Mouse (Mus musculus): ENCODE data around the gene Zc3h6.

Gene Zc3h6

DNA sequence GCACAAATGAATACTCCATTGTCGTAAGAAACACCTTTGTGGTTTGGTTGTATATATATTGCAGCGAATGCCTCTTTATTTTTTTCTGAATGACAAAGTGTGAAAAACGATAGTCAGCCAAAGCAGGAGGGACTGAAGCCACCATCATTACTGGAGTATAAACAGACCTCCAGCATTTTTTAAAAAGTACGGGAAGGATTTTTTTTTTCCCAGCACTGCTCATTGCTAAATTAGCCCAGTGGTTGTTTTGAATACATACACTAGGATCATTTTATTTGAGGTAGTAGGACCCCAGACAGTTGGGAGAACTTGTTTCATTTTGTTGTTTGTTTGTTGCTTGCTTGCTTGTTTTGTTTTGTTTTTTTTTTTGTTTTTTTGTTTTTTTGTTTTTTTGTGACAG is 8.4 kb downstream of the Zc3h6 start:
- no peak for TF ChIP-seq GATA4 (IDR thresholded peaks at IDR 0.05; ENCODE audit: insufficient replicate concordance, low read length)

DNA sequence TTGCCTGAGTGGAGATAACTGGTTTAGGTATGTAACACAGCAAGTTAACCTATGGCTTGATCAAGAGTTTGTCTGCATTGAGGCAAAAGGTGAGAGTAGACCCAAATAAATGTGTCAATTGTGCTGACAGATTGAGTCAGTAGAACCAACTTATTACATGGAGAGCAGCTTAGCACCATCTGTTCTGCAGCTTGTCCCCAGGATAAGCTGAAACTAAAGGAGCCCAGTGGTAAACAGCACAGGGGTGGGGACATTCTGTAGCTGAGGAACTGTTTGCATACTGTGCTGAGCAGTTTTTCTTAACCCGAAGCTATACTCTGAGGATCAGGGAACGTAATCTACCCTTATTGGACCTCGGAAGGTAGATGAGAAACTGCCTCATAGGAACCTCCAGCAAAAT is 17.5 kb downstream of the Zc3h6 start:
- TF ChIP-seq GATA4 (IDR thresholded peaks at IDR 0.05; ENCODE audit: insufficient replicate concordance, low read length), result no peak

DNA sequence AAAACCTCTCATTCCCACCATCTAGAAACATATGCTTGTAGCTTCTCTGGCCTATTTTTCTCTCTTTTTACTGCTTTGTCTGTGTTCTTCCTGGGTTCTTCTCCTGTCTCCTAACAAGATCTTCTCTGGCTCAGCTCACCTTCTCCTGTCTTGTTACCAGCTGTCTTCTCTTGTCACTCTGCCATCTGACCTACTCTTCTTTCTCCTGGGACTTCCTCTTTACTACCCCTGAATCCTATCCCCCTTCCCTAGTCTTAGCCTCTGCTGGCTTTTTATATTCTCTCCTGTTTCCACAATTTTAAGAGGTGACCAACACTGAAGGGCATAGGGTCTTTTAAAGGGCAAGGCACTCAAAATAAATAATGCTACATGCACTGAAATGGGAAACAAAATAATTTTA is 37.7 kb downstream of the Zc3h6 start:
- TF ChIP-seq GATA4 (IDR thresholded peaks at IDR 0.05; ENCODE audit: insufficient replicate concordance, low read length), result no peak

DNA sequence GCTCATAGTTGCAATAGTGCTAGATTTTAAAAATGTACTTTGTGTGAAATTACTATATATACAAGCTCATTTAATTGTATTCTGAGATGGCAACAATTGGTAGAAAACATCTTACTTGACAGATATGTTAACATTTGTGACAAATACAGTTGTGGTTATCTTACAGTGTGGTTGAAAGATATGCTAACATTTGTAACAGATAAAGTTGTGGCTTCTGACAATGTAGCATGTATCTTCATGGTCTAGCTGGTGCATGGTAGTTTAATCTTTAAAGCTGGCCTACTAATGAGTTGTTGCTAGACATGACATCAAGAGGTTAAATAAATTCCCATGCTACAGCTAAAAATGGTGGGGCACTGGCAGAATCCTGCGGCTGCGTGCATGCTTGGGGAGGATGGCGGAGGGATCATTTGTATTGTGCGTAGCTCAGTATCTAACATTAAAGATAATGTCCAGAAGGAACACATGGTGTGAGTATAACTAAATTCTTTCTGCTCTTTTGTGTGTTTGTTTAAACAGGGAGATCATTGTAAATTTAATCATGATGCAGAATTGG is 39.1 kb downstream of the Zc3h6 start:
- TF ChIP-seq GATA4 (IDR thresholded peaks at IDR 0.05; ENCODE audit: insufficient replicate concordance, low read length), result no peak

DNA sequence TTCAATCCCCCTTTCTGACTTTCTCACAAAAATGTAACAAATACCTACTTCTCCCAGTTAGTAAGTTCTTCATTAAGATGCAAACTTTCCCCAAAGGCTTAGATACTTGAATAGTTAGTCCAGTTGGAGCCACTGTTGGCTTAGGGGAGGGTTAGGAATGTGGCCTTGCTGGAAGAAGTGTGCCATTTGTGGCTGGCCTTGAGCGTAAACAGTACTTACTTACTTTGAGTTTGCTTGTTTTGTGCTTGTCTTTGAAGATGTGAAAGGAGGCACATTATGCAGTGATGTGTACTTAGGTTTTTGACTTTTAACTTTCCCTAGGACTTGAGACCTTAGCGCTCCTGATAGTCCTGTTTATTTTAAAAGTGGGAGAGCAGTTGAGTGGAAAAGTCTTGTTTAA is 52.9 kb downstream of the Zc3h6 start:
- no peak for TF ChIP-seq GATA4 (IDR thresholded peaks at IDR 0.05; ENCODE audit: insufficient replicate concordance, low read length)

DNA sequence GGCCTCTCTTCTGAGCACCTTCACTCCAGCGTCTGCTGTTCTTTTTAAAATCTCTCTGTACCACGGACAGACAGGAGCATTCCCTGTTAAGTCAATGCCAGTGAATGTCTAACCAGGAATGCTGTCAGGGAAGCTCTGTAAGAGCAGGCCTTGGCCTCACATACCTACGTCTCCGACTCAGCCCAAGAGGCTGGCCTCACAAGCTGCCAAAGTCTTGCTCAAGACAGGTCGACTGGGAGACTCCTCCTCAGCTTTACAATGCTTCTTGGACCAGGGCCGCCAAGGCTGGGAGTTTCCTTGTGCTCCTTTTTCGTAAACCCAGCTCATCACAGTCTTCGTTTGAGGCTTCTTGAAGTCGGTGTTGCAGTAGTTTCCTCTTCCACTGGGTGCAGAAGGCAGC is 57.6 kb downstream of the Zc3h6 start:
- TF ChIP-seq GATA4 (IDR thresholded peaks at IDR 0.05; ENCODE audit: insufficient replicate concordance, low read length), result no peak

DNA sequence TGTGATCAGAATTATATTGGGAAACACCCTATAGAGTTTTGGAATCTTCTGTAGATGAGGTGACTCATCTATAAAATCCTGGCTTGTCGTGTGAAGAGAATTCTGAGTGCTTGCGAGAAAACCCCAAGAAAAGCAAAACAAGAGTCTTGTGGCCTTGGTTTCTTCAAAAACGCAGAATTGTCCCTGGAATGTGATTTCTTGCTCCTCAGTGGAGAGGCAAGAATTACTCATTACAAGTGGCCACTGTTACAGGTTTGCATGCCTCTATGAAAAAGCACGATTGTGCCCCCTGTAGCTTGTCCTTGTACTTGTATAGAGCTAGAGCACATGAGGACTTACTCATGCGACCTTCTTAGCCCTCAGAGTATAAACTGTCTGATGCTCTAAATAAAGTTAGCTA is 68.2 kb downstream of the Zc3h6 start:
- no peak for TF ChIP-seq GATA4 (IDR thresholded peaks at IDR 0.05; ENCODE audit: insufficient replicate concordance, low read length)

DNA sequence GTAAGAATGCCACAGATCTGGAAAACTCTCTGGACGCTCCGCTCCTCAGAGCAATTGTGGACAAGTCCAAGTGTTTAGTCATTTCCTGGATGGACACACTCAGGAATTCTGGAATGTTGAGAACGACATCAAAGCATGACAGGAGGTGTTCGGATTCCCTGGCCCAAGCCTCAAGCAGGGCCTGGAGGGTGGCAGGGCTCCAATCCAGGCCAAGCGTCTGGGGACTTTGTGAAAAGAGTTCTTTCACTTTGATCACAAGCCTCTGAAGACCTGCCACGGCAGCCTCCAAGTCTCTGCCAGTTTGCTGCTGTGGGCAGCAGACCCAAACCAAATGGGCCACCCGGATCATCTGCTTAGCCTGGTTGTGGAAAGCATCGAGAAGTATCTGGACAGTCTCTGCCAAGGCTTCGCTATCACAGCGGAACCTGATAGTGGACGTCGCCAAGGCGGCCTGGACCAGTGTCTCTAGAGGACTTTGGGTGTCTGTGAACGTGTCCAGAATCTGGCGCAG is 71.3 kb downstream of the Zc3h6 start:
- TF ChIP-seq GATA4 (IDR thresholded peaks at IDR 0.05; ENCODE audit: insufficient replicate concordance, low read length), result no peak

DNA sequence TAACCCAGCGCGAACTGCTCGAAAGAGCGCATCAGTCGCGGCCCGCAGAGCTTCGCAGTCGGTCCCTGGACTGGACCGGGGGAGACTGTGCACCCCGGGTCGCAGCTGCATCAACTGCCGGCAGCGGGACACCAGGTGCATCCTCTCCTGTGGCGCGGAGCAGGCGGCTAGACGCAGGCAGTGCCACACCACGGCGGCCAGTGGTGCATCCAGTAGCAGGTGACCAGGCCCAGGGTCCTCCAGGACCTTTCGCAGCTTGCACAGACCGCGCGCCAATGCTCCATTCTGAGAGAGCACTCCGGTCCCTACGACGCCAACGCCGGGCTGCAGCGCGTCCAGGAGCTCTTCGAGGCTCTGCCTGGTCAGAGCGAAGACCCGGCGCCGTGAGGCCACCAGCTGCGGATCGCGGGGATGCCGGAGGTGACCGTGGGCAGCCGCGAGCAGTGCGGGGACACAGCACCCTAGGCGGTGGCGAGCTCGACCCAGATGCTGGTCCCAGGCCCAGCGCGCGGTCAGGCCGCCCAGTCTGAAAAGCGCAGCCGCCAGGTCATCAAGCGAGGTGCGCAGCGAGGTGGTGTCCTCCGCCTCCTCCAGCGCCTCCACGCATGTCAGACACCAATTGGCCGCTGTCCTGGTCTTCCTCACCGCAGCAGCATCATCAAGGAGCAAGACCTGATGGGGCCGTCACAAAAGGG is 71.9 kb downstream of the Zc3h6 start:
- no peak for TF ChIP-seq GATA4 (IDR thresholded peaks at IDR 0.05; ENCODE audit: insufficient replicate concordance, low read length)

DNA sequence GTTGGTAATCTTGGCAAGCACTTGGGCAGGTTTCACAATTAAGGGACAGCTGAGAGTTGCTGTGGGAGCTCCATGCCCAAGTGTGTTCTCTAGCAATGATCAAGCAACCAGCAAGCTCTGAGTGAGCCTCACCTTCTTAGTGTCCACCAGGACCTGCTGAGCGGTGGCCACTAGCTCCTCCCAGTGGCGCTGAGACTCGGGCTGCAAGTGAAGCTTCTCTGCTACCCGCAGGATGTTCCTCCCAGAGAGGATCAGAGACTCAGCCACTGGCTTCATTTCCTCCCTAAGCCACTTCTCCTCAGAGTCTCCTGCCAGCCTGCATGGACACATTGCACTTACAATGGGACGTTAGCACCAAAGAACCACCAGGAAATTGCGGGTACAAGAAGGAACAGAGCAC is 73.4 kb downstream of the Zc3h6 start:
- TF ChIP-seq GATA4 (IDR thresholded peaks at IDR 0.05; ENCODE audit: insufficient replicate concordance, low read length), result no peak

DNA sequence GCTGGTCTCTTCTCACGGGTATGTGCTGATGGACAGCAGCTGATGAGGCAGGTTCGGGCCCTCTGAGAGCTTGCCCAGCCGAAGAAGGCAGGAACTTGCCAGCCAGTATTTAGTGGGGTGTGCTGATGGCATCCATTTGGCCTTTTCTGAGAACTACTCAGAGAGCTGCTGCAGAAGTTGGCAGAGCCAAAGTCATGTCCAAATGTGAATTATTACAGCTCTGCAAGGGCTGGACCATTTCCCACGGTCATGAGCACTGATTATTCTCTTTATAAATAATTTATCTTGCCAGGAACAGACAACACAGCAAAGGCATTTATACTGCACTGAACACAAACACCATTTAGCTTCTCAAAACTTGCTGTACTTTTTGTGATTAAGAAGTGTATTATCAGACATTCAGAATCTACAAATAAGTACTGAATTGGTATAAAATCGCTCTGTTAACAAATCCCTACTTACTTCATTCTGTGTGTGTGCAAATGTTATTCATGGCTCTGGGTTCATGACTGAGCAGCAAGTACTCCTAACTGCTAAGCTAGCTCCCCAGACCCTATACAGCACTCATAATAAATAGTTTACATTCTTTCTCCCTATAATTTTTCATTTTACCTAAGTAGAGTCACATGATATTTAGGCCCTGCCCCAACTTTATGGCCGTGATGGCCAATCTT is 79.1 kb downstream of the Zc3h6 start:
- no peak for TF ChIP-seq GATA4 (IDR thresholded peaks at IDR 0.05; ENCODE audit: insufficient replicate concordance, low read length)

DNA sequence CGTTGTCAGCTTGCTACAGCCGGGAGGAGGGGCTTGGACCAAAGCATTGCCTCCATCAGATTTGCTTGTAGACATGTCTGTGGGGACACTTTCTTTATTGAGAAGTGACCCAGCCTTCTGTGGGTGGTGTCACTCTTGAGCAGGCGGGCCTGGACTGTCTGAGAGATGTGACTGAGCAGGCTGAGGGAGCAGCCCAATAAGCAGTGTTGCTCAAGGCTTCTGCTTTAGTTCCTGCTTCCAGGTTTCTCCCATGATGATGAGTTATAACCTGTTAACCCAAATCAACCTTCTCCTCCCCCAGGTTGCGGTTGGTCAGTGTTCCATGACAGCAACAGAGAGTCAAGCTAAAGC is 79.6 kb downstream of the Zc3h6 start:
- no peak for TF ChIP-seq GATA4 (IDR thresholded peaks at IDR 0.05; ENCODE audit: insufficient replicate concordance, low read length)

DNA sequence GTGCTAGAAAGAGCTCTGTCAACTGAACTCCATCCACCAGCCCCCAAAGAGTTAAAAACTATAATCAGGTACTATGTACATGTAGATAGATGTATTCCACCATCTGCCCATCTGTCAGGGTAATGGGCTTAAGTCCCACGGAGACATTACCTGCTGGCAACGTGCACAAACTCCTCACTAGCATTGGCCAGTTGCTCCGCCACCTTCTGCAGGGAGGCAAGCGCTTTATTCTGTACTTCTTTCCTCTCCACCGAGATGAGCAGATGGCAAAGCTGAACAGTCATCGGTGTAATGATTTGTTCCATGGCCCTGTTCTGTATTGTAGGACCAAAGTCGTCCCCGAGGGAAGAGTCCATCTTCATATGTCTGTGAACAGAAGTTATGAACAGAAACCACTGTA is 80.6 kb downstream of the Zc3h6 start, which contains the start of gene Vinac1:
TSS of gene Vinac1 (minus strand) at position 362 of the 400 bp plus-strand sequence.
- TF ChIP-seq GATA4 (IDR thresholded peaks at IDR 0.05; ENCODE audit: insufficient replicate concordance, low read length), result no peak

DNA sequence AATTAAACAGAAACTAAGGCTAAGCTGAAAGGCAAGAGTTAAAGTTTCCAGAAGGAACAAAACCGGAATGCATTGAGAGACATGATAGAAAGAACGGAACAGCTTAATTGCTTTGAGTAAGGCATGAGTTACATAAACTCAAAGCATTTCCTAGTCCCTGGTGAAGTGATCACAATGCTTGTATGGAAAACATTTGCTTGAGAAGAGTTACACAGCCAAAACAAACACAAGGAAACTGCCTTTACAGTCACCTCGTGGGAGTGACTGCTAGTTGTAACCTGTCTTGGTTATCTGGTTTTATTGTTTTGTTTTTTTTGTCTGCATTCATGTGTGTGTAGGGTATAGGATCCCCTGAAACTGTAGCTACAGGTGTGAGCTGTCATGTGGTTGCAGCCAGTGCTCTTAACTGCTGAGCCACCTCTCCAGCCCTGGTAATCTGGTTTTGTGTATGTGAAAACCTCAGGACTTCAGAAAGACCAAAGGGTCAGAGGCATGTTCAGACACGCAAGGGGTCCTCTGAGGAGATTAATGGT is 85.3 kb downstream of the Zc3h6 start:
- TF ChIP-seq GATA4 (IDR thresholded peaks at IDR 0.05; ENCODE audit: insufficient replicate concordance, low read length), result no peak

DNA sequence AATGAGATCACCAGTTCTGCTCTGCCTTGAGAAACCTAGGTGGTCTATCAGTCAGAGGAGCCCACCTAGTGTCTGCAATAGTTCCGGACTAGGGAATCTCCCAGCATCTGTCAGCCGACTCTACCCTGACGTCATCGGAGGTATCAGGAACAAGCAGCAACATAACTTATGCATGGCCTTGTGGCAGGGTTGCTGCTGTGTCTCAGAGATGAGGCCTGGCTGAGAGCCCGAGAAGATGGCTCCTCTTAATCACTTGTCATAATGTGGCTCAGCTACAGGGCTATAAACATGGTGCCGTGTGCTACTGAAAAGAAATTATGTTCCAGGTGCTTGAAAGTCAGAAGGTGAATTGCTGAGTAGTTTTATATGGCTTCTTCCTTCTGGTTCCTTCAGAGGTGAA is 88.5 kb downstream of the Zc3h6 start:
- no peak for TF ChIP-seq GATA4 (IDR thresholded peaks at IDR 0.05; ENCODE audit: insufficient replicate concordance, low read length)

DNA sequence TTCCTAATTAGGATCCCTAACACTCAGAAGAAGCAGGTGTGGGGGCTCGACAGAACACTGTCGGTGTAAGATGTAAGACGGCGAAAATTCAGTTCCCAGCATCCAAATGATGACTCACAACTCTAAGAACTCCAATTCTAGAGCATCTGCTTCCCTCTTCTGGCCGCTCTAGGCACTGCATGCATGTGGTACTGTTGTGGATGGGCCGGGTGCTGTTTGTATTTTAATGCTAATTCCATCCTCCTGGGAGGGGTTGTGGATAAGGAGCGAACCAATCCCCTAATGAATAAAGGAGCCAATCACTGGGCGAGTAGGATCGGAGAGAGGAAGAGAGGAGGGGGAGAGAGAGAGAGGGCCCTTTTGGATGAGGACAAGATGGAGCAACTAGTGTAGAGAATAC is 89.4 kb downstream of the Zc3h6 start:
- TF ChIP-seq GATA4 (IDR thresholded peaks at IDR 0.05; ENCODE audit: insufficient replicate concordance, low read length), result no peak

Data from liver, adult (tissue).